Mouse (Mus musculus) limb, embryonic 14.5 days (tissue): ENCODE results near the gene Nbeal2. TPM values are rescaled to one million over a fixed set of nuclear protein-coding genes. Genes with fewer than 3 reads are reported as not detected.

Experiments used
- ATAC-seq: fragments of 200-750 bp; cut with Nextera tagmentation; 2 replicates; pipeline ENCODE4 v1.8.0; 2017; ENCODE audit warnings: low read depth, moderate number of reproducible peaks, moderate TSS enrichment; ENCODE audit not compliant: low FRiP score
- DNase-seq: peaks from one replicate; pipeline ENCODE4 v3.0.0-alpha.2; 2015; ENCODE audit warnings: low spot score
- H3K27ac ChIP-seq: fragments of 300-500 bp; sonication (generic); replicated peaks from 2 replicates; pipeline ENCODE4 v1.5.1; 2014; ENCODE audit warnings: low read depth, mild to moderate bottlenecking, low read length, moderate library complexity, mixed read lengths
- H3K27me3 ChIP-seq: fragments of 300-500 bp; sonication (generic); 2 replicates; pipeline ENCODE4 v1.6.1; 2014; ENCODE audit warnings: low read length, mixed read lengths; ENCODE audit not compliant: control insufficient read depth, insufficient read depth
- H3K36me3 ChIP-seq: fragments of 300-500 bp; sonication (generic); 2 replicates; pipeline ENCODE4 v1.6.1; 2014; ENCODE audit warnings: mild to moderate bottlenecking, low read length, moderate library complexity, mixed read lengths; ENCODE audit not compliant: control insufficient read depth, insufficient read depth
- H3K4me1 ChIP-seq: fragments of 300-500 bp; sonication (generic); 2 replicates; pipeline ENCODE4 v1.6.1; 2014; ENCODE audit warnings: antibody characterized with exemption, low read length, mixed read lengths; ENCODE audit not compliant: control insufficient read depth, insufficient read depth
- H3K4me2 ChIP-seq: fragments of 300-500 bp; sonication (generic); replicated peaks from 2 replicates; pipeline ENCODE4 v1.6.1; 2014; ENCODE audit warnings: low read depth, mild to moderate bottlenecking, low read length, moderate library complexity; ENCODE audit not compliant: severe bottlenecking
- H3K4me3 ChIP-seq: fragments of 300-500 bp; sonication (generic); replicated peaks from 2 replicates; pipeline ENCODE4 v1.5.1; 2014; ENCODE audit warnings: low read length
- H3K9ac ChIP-seq: fragments of 300-500 bp; sonication (generic); 2 replicates; pipeline ENCODE4 v1.6.1; 2014; ENCODE audit warnings: mild to moderate bottlenecking, low read depth, low read length, moderate library complexity; ENCODE audit not compliant: severe bottlenecking
- H3K9me3 ChIP-seq: fragments of 300-500 bp; sonication (generic); 2 replicates; pipeline ENCODE4 v1.6.1; 2016; ENCODE audit warnings: low read length; ENCODE audit not compliant: control insufficient read depth
- POLR2A ChIP-seq: fragments of 200-500 bp; IDR thresholded peaks from 2 replicates; pipeline ENCODE4 v1.8.0; 2012; ENCODE audit warnings: inconsistent platforms, mild to moderate bottlenecking, moderate library complexity, borderline replicate concordance; ENCODE audit not compliant: insufficient read depth, insufficient read length; ENCODE audit errors: extremely low read depth
- WGBS: fragments of 180-500 bp; shearing (Covaris S2); extraction: QIAGEN DNeasy Blood & Tissue Kit; methylation state at CpG from one replicate; pipeline ENCODE4 v1.1.7; 2014; 5-methylcytosine and 5-hydroxymethylcytosine counted together
- polyA plus RNA-seq, 2 experiments: library from polyadenylated mRNA; depleted of rRNA in 1 of 2; stranded (reverse) in 1 of 2; unstranded in 1 of 2; fragments of >200 nt; fragmentation: Nextera tagmentation in 1 of 2; extraction: Ambion mirVana in 1 of 2; gene quantifications; 2 replicates each; pipeline versions ENCODE4 v1.2.1 to v1.2.3; 2012 to 2014

Nbeal2 gene
- polyA plus RNA-seq, 2 experiments: 3.3 to 8.4 TPM

DNA sequence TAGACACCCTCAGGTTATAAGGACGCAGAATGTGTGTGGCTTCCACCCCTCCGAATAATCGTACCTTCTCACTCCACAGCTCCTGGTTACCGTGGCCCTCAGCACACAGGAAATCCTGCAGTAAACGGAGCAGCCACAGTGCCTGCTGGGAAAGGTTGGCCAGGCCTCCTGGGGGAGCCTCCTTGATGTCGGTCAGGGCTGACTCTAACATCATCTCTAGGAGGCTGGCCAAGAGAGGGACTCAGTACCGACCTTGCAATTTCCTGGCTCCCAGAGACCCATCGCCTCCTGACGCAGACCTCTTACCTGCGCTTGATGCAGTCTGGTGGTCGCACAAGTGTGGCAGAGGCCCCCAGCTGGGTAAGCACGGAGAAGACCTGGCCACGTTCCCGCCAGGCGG is 21.3 kb downstream of the Nbeal2 start:
- no peak for DNase-seq
- ATAC-seq: no peak
- H3K4me1 ChIP-seq: 0 out of 2 replicates have a peak, but pooled peaks cover 5% of the 10 kb centered on the region
- H3K4me2 ChIP-seq: no peak overlapping the region
- no peaks in the 10 kb centered on the region for H3K9me3 ChIP-seq
- H3K4me3 ChIP-seq: no peak overlapping the region
- H3K9ac ChIP-seq: no peak overlapping the region
- no peak for TF ChIP-seq POLR2A
- 73% methylated on average over 14 of the region's 15 CpGs for WGBS
- H3K36me3 ChIP-seq: no peaks in the 10 kb centered on the region
- H3K27ac ChIP-seq: no peak overlapping the region
- H3K27me3 ChIP-seq: peaks cover 15% of the 10 kb centered on the region

GRCm38 (mm10) chr9:110631651-110632275 is 22.2 kb downstream of the Nbeal2 start:
- Histone ChIP-seq H3K9ac (no peak overlapping the region), H3K4me3 (peak overlapping the region; percentile 24)
- 19% methylated on average over 30 of the region's 30 CpGs for WGBS

DNA sequence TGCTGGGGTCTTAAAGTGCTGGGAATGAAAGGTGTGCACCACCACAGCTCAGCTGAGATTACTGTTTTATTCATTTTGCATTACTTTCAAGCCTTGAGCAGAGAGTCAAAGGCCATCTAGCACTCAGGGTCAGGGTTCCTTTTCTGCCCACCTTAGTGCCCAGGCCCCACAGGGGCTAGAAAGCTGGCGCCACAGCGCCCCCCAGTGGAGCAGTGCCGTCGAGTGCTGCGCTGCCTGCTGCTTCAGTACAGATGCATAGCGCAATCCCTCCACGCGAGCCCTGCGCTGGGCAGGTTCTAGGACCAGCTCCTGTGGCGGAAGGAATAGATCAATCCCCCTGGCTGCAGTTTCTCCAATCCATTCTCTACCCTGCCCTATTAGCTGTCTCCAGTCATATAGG is 22.8 kb downstream of the Nbeal2 start:
- no peaks in the 10 kb centered on the region for H3K9me3 ChIP-seq
- DNase-seq (peak; percentile 73), ATAC-seq (no peak)
- no peak for TF ChIP-seq POLR2A
- H3K27me3 ChIP-seq: peaks cover 15% of the 10 kb centered on the region
- 17% methylated on average over 10 of the region's 10 CpGs for WGBS
- H3K36me3 ChIP-seq: no peaks in the 10 kb centered on the region
- peak overlapping the region; percentile 47 for H3K4me2 ChIP-seq
- H3K27ac ChIP-seq: no peak overlapping the region
- 0 out of 2 replicates have a peak, but pooled peaks cover 5% of the 10 kb centered on the region for H3K4me1 ChIP-seq
- H3K4me3 ChIP-seq: peak overlapping the region; percentile 24
- H3K9ac ChIP-seq: no peak overlapping the region

More at GRCm38 (mm10) chr9:110631651-110632275, 22.2 kb downstream of the Nbeal2 start:
- no peak for TF ChIP-seq POLR2A
- H3K4me1 ChIP-seq: 0 out of 2 replicates have a peak, but pooled peaks cover 5% of the 10 kb centered on the region
- no peak overlapping the region for H3K27ac ChIP-seq
- no peaks in the 10 kb centered on the region for H3K9me3 ChIP-seq
- ATAC-seq: no peak
- no peaks in the 10 kb centered on the region for H3K36me3 ChIP-seq
- H3K27me3 ChIP-seq: peaks cover 15% of the 10 kb centered on the region
- H3K4me2 ChIP-seq: peak overlapping the region; percentile 47
- no peak for DNase-seq

DNA sequence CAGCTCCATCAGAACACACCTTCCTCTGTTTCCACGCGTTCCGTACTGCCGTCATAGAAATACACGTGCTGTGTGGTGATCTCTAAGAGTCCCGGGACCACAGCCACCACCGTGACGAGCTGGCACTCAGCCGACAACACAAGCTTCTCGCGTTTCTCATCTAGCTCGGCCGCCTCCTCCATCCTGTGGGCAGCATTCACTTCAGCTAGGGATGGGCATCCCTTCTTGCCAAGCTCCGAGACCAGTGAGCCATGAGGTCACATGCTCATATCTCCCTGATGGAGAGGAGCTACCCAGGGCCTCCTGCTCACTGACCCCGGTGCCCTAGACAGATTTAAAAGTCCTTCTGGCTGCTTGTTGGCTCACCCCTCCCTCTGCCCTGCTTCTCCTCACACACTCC is 23.8 kb downstream of the Nbeal2 start:
- ATAC-seq (no peak), DNase-seq (no peak)
- TF ChIP-seq POLR2A: no peak
- no peaks in the 10 kb centered on the region for H3K36me3 ChIP-seq
- peaks cover 7% of the 10 kb centered on the region for H3K4me1 ChIP-seq
- no peak overlapping the region for H3K4me2 ChIP-seq
- no peak overlapping the region for H3K9ac ChIP-seq
- no peak overlapping the region for H3K27ac ChIP-seq
- WGBS: 81% methylated on average over 15 of the region's 15 CpGs
- H3K4me3 ChIP-seq: no peak overlapping the region
- peaks cover 15% of the 10 kb centered on the region for H3K27me3 ChIP-seq
- H3K9me3 ChIP-seq: no peaks in the 10 kb centered on the region

DNA sequence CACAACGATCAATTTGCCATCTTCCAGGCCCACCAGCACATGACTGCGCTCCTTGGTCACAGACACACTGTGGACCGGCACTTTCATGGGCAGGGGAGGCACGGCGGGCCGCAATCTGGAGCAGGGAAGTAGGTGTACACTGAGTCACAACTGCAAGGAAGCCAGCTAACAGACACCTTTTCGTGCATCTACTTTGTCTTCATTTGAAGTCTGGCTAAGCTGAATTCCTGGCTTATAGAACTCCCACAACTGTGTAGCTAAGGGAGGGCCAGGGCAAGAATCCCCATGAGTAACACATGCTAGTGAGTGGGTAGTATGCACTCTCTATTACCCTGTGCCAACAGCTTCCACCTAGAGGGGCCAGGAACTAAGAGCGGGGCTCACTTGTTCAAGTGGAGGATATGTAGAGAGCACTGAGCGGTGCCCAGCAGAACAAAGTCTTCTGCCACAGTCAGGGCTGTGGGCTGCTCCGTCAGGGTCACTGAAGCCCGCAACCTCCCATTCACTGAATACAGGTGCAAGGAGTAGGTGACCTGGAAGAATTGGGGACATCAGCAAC is 28.5 kb downstream of the Nbeal2 start:
- 62% methylated on average over 11 of the region's 11 CpGs for WGBS
- Histone ChIP-seq H3K27me3 (no peaks in the 10 kb centered on the region), H3K36me3 (peaks cover 17% of the 10 kb centered on the region), H3K4me3 (peak overlapping the region; percentile 43), H3K9me3 (no peaks in the 10 kb centered on the region), H3K4me2 (peak overlapping the region; percentile 84), H3K4me1 (peaks cover 10% of the 10 kb centered on the region), H3K9ac (peak overlapping the region; percentile 55), H3K27ac (peak overlapping the region; percentile 62)
- ATAC-seq (no peak), DNase-seq (no peak)
- TF ChIP-seq POLR2A: no peak
